Mouse (Mus musculus) heart, adult 2 months (tissue): Measurements from ENCODE around the gene Nckap5.

Source experiments
- CTCF ChIP-seq: fragments of 200-600 bp; IDR thresholded peaks from 2 replicates; pipeline ENCODE4 v1.8.1; 2022; ENCODE audit warnings: antibody characterized with exemption, mild to moderate bottlenecking, moderate library complexity
- EP300 ChIP-seq: fragments of 200-500 bp; IDR thresholded peaks from 2 replicates; pipeline ENCODE4 v1.6.1; 2011; ENCODE audit warnings: low read depth, low read length, control low read depth; ENCODE audit not compliant: insufficient read depth

- no peak for TF ChIP-seq CTCF
- no peak for TF ChIP-seq EP300
Measured at GRCm38 (mm10) chr1:125967671-125968070, 862.9 kb downstream of the Nckap5 start.
